Mouse (Mus musculus): ENCODE data around the gene Skor1.

Gene Skor1

GRCm38 (mm10) chr9:63148410-63149371, at the start of gene Skor1:
Skor1 (minus strand) TSS chr9:63148961.
- no peak for TF ChIP-seq GATA4 (IDR thresholded peaks at IDR 0.05; ENCODE audit: insufficient replicate concordance, low read length)

- TF ChIP-seq GATA4 (IDR thresholded peaks at IDR 0.05; ENCODE audit: insufficient replicate concordance, low read length) = no peak
Measured at GRCm38 (mm10) chr9:63197252-63197651, 48.5 kb upstream of the Skor1 start.

DNA sequence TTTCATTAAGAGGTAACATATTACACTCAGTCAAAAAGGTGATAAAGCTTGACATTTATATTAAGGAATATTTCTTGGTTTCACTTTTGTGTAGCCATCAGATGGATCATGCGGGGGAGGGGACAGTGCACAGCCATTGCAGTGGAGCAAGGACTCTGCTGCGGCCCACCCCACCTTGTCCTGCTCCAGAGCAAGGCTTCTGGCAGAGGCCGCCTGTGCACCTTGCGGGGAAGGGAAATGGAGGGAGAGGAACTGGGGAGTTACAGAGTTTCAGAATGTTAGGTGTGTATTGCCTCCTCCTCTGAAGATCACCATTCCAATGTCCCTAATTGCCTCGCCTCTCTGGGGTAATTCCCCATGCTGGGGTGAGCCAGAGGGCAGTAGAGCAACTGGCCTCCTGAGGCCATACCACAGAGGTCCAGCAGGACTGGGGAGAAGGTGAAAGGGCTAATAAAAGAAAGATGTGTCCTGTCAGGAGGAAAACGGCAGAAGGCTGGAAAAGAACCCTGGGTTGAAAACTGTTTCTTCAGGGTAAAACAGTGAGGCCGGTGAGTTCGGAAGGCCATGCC, 47.4 kb upstream of the Skor1 start:
- no peak for TF ChIP-seq GATA4 (IDR thresholded peaks at IDR 0.05; ENCODE audit: insufficient replicate concordance, low read length)

DNA sequence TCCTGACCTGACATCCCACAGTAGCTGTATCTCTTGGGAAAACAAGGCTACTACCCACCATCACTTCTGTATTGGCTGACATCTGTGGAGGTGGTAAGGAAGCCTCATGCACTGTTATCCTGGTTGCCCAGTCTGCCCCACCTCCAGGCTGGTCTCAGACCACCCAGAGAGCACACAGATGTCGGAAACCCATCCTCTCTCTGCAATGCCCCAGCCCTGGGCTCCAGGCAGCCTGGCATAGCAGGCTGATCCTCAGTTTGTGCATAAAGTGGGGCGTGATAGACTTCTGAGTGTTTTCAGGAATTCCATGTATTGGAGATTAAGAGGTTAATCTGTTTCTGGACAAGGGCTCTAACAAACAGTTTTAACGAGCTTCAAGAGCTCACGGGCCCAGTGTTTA, 46.8 kb upstream of the Skor1 start:
- no peak for TF ChIP-seq GATA4 (IDR thresholded peaks at IDR 0.05; ENCODE audit: insufficient replicate concordance, low read length)

DNA sequence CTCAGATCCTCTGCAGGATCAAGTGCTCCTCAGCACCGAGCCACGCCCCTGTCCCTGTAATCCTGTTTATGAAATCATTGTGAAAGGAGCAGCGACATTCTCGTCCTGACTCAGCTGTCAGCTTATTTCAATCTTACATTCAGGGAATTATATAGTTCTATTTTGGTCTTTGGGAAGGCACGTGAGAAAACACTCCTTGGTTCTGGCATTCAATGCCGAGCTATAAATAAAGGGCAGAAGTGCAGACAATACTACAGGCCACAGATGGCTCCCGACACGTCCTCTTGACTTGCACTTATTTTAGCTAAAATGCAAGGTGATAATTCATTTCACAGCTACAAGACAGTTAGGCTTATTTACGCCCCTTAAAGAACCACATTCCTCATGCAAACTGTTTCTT, 46.0 kb upstream of the Skor1 start:
- TF ChIP-seq GATA4 (IDR thresholded peaks at IDR 0.05; ENCODE audit: insufficient replicate concordance, low read length) = no peak

- no peak for TF ChIP-seq GATA4 (IDR thresholded peaks at IDR 0.05; ENCODE audit: insufficient replicate concordance, low read length)
Measured at GRCm38 (mm10) chr9:63192809-63193208, 44.0 kb upstream of the Skor1 start.

DNA sequence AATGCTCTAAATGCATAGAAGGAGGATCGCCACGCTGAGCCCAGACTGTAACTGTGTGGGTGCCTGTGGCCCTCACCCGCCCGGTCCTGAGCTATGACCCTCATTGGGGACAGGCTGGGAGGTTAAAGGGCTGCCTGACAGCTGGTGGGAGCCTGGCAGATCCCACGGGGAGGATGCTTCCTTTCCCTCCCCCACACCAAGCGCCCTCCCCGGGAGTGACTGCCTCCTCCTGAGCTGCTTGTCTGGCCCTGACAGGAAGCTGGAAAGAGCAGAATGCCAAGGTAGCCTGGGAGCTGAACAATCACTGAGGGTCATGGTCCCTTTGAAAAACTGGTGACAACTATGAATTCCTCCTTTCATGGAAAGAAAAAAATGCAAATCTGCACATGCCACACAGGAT, 38.5 kb upstream of the Skor1 start:
- no peak for TF ChIP-seq GATA4 (IDR thresholded peaks at IDR 0.05; ENCODE audit: insufficient replicate concordance, low read length)

DNA sequence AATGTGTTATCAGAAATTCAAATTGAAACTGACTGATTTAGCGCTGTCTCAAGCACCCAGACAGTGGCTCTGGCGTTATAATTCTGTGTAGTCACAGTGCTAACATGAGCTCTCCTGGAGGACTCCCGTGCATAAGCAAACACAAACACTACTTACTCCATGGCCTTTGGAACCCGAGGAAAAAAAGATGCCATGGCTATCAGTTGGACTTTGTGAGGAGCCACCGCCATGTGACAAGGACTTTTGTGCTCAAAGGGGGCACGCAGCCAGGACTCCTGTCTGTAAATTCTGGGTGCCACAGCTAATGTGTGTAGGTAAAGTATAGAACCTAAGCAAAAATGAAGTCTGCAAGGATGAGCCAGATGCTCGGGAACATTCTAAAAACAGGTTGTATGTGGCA, 36.5 kb upstream of the Skor1 start:
- TF ChIP-seq GATA4 (IDR thresholded peaks at IDR 0.05; ENCODE audit: insufficient replicate concordance, low read length) = peak; percentile 58; the same call in 1 of the 2 replicates

- no peak for TF ChIP-seq GATA4 (IDR thresholded peaks at IDR 0.05; ENCODE audit: insufficient replicate concordance, low read length)
Measured at GRCm38 (mm10) chr9:63183864-63184263, 35.1 kb upstream of the Skor1 start.

DNA sequence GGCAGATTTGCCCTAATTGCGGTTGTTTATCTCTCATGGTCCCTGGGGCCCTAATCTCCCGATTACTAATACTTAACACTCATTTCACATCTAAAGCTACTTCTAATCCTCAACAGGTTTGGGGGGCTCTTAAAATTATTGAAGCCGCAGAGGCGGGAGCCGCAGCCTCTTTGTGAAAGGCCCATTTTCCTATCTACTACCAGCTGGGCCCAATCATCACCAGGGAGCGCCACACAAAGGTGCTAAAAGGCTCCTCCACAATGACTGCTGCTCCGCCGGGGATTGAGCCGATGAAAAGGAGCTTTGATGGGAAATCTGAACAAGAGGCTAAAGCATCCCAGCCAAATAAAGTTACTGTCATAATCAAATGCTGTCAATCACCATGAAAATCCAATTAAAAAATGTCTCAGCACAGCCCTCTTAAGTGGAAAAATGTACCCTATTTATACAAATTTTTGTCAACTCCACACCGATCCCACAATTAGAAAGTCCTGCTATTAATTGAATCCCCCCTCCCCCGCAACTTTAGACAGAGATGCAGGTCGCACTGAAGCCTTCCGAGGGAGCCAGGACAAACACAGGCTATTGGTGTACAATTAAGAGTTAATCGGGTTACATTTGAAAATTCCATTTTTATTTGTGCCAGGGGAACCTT, 33.7 kb upstream of the Skor1 start:
- TF ChIP-seq GATA4 (IDR thresholded peaks at IDR 0.05; ENCODE audit: insufficient replicate concordance, low read length) = no peak

- TF ChIP-seq GATA4 (IDR thresholded peaks at IDR 0.05; ENCODE audit: insufficient replicate concordance, low read length) = no peak
Measured at GRCm38 (mm10) chr9:63181337-63182178, 32.8 kb upstream of the Skor1 start.

DNA sequence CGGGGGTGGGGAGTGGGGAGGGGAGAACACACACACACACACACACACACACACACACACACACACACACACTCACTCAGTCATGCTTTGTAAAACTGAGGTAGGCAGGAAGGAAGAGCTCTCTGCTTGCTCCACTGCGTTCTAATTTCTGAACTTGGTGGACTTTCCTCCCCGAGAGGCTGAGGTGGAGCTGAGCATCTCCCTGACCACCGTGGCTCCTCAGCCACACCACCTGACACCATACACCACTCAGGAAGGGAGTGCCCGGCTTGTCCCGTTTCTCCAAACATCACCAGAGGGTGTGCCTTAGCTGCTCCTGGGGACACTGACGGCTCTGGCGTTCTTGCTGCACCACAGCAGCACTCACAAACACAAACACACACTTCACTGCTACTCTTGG, 29.5 kb upstream of the Skor1 start:
- no peak for TF ChIP-seq GATA4 (IDR thresholded peaks at IDR 0.05; ENCODE audit: insufficient replicate concordance, low read length)

DNA sequence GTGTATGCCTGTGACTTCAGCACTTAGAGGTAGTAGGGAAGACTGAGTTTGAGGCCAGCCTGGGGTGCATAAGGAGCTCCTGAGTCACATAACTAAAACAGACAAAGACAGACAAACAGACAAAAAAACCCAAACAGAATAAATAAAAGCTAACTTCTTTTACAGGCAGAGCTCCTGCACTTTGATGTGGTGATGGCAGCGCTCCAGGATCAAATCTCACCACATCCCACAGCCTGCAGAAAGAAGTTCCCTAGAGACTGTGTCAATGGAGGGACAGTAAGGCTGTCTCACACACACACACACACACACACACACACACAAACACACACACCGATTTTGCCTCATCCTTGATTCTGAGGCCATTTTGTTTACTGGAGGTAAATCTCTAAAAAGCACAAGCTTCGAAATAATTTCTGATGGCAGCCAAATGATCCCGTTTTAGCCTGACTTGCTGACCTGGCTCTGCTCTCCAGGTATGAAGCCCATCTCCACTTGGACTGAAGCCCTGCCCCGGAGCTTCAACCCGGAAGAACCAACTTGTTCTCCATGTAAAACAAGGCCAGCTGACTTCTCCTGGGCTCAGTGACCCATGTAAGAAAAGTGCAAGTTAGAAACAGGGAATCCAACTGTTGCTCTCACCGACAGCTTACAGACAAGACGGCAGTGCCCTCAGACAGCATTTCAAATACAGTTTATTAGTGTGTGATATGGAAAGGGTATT, 25.4 kb upstream of the Skor1 start:
- no peak for TF ChIP-seq GATA4 (IDR thresholded peaks at IDR 0.05; ENCODE audit: insufficient replicate concordance, low read length)

GRCm38 (mm10) chr9:63171951-63172350, 23.2 kb upstream of the Skor1 start:
- no peak for TF ChIP-seq GATA4 (IDR thresholded peaks at IDR 0.05; ENCODE audit: insufficient replicate concordance, low read length)

Data from liver, adult (tissue).